Mouse (Mus musculus) Patski (cell line): ENCODE measurements at regions not wholly inside any gene's neighbourhood (a gene's known extent, or its start where the extent isn't known, plus 50 kb on each side); places are given as distances from the start of the nearest gene placed in this dataset.

Source experiments
- ATAC-seq: fragments of 100-300 bp; one replicate; pipeline ENCODE4 v1.8.0; 2021
- CTCF ChIA-PET: fragments of 350-600 bp; sonication (Branson Sonifier 250); formaldehyde crosslinking; loops from one replicate; lab custom pipeline; 2022; ENCODE audit warnings: inconsistent platforms; lab: Charles Lee
- POLR2A ChIA-PET: fragments of 350-600 bp; sonication (Branson Sonifier 250); formaldehyde crosslinking; loops from one replicate; lab custom pipeline; 2022; ENCODE audit warnings: antibody characterized with exemption, inconsistent platforms; lab: Charles Lee
- DNase-seq: peaks from one replicate; pipeline ENCODE4 v3.0.0-alpha.2; 2011; ENCODE audit warnings: low read depth, low spot score
- H3K27me3 ChIP-seq: fragments of 371-371 bp; one replicate; pipeline ENCODE4 v1.5.1; 2021
- CTCF ChIP-seq: fragments of 100-300 bp; IDR thresholded peaks from one replicate; pipeline ENCODE4 v1.5.1; 2021
- in situ Hi-C: fragments of 300-500 bp; cut with MboI; formaldehyde crosslinking; loops from 3 replicates; pipeline ENCODE4 v1.11.1; 2018; ENCODE audit warnings: low pct_unique_long_range_greater_than_20kb, mixed read lengths

- in situ Hi-C loops: no loop called here
- ChIA-PET CTCF (interaction anchor here (0.9 kb wide), 1 partner anchor 14 kb away, joined by 3 read pairs; no protein-coding TSS in a partner anchor), POLR2A (interaction anchor here (0.5 to 0.6 kb wide), 2 partner anchors 37 to 288 kb away, joined by 3 to 4 read pairs; no protein-coding TSS in a partner anchor)
- ATAC-seq (no peak), DNase-seq (no peak)
- no peaks in the 10 kb centered on the region for H3K27me3 ChIP-seq
- no peak for TF ChIP-seq CTCF
Measured at GRCm38 (mm10) chr4:33735442-33735966, 188.9 kb upstream of the Cnr1 start.

GRCm38 (mm10) chr4:33736061-33736701 is 188.2 kb upstream of the Cnr1 start:
- DNase-seq (no peak), ATAC-seq (no peak)
- ChIA-PET CTCF (interaction anchor here (0.9 kb wide), 2 partner anchors 14 to 49 kb away, joined by 3 to 4 read pairs; no protein-coding TSS in a partner anchor), POLR2A (interaction anchor here (0.5 to 0.6 kb wide), 2 partner anchors 38 to 289 kb away, joined by 3 to 4 read pairs; no protein-coding TSS in a partner anchor)
- no peak for TF ChIP-seq CTCF
- in situ Hi-C loops: no loop called here
- H3K27me3 ChIP-seq: no peaks in the 10 kb centered on the region

- ATAC-seq: no peak
Measured at GRCm38 (mm10) chr4:33737337-33737736, 187.1 kb upstream of the Cnr1 start.

GRCm38 (mm10) chr4:33737859-33738417 is 186.5 kb upstream of the Cnr1 start:
- DNase-seq: no peak
- no peak for TF ChIP-seq CTCF

More at GRCm38 (mm10) chr4:33737337-33737736, 187.1 kb upstream of the Cnr1 start:
- ChIA-PET CTCF (no interaction called here), POLR2A (no interaction called here)
- no peak for TF ChIP-seq CTCF
- in situ Hi-C loops: no loop called here
- no peaks in the 10 kb centered on the region for H3K27me3 ChIP-seq
- no peak for DNase-seq

GRCm38 (mm10) chr4:33739211-33739904 is 185.0 kb upstream of the Cnr1 start:
- TF ChIP-seq CTCF: no peak
- CTCF ChIA-PET: no interaction called here
- no peak for ATAC-seq
- no peak for DNase-seq
- H3K27me3 ChIP-seq: no peaks in the 10 kb centered on the region
- in situ Hi-C loops: no loop called here
- POLR2A ChIA-PET: interaction anchor here (0.5 kb wide), 1 partner anchor 95 kb away, joined by 3 read pairs; no protein-coding TSS in a partner anchor

More at GRCm38 (mm10) chr4:33737859-33738417, 186.5 kb upstream of the Cnr1 start:
- POLR2A ChIA-PET: no interaction called here
- in situ Hi-C loops: no loop called here
- CTCF ChIA-PET: no interaction called here
- ATAC-seq: no peak
- H3K27me3 ChIP-seq: no peaks in the 10 kb centered on the region

- no peak for TF ChIP-seq CTCF
- ChIA-PET CTCF (no interaction called here), POLR2A (no interaction called here)
- DNase-seq (no peak), ATAC-seq (no peak)
- peaks cover 5% of the 10 kb centered on the region for H3K27me3 ChIP-seq
- in situ Hi-C loops: no loop called here
Measured at GRCm38 (mm10) chr4:33740982-33741381, 183.4 kb upstream of the Cnr1 start.

GRCm38 (mm10) chr4:33745180-33745579 is 179.2 kb upstream of the Cnr1 start:
- ChIA-PET POLR2A (interaction anchor here (0.6 kb wide), 1 partner anchor 805 kb away, joined by 3 read pairs; no protein-coding TSS in a partner anchor), CTCF (no interaction called here)
- ATAC-seq (no peak), DNase-seq (no peak)
- no peak for TF ChIP-seq CTCF
- in situ Hi-C loops: no loop called here
- peaks cover 5% of the 10 kb centered on the region for H3K27me3 ChIP-seq

GRCm38 (mm10) chr4:33747316-33747895 is 177.0 kb upstream of the Cnr1 start:
- ChIA-PET CTCF (no interaction called here), POLR2A (interaction anchor here (0.6 kb wide), 1 partner anchor 290 kb away, joined by 3 read pairs; no protein-coding TSS in a partner anchor)
- DNase-seq (no peak), ATAC-seq (no peak)
- no peak for TF ChIP-seq CTCF
- peaks cover 5% of the 10 kb centered on the region for H3K27me3 ChIP-seq
- in situ Hi-C loops: no loop called here

- TF ChIP-seq CTCF: no peak
- ChIA-PET POLR2A (no interaction called here), CTCF (interaction anchor here (1.4 kb wide), 1 partner anchor 10 kb away, joined by 3 read pairs; no protein-coding TSS in a partner anchor)
- no peak for DNase-seq
- in situ Hi-C loops: no loop called here
- H3K27me3 ChIP-seq: no peaks in the 10 kb centered on the region
- ATAC-seq: no peak
Measured at GRCm38 (mm10) chr4:33767721-33768120, 156.7 kb upstream of the Cnr1 start.

- H3K27me3 ChIP-seq: peaks cover 5% of the 10 kb centered on the region
- ATAC-seq: no peak
- DNase-seq: no peak
- ChIA-PET POLR2A (no interaction called here), CTCF (interaction anchor here (0.8 kb wide), 1 partner anchor 11 kb away, joined by 3 read pairs; no protein-coding TSS in a partner anchor)
- in situ Hi-C loops: no loop called here
- no peak for TF ChIP-seq CTCF
Measured at GRCm38 (mm10) chr4:33786027-33786426, 138.4 kb upstream of the Cnr1 start.
